Mouse (Mus musculus) bone marrow, adult 2 months (tissue): Measurements from ENCODE around the gene Shisa7.
"Not testable (repeated sequence)": the region's sequence is repeated elsewhere in the genome, so short reads cannot be mapped to it uniquely, and the experiment has no call there.

Experiments used
- CTCF ChIP-seq: fragments of 200-500 bp; IDR thresholded peaks from 2 replicates; pipeline ENCODE4 v1.5.1; 2011; ENCODE audit warnings: low read length, control low read depth; ENCODE audit not compliant: control insufficient read depth, insufficient read depth
- POLR2A ChIP-seq: fragments of 200-500 bp; IDR thresholded peaks from 2 replicates; pipeline ENCODE4 v1.6.1; 2011; ENCODE audit warnings: low read depth, mild to moderate bottlenecking, control low read depth, low read length, borderline replicate concordance; ENCODE audit not compliant: control insufficient read depth

DNA sequence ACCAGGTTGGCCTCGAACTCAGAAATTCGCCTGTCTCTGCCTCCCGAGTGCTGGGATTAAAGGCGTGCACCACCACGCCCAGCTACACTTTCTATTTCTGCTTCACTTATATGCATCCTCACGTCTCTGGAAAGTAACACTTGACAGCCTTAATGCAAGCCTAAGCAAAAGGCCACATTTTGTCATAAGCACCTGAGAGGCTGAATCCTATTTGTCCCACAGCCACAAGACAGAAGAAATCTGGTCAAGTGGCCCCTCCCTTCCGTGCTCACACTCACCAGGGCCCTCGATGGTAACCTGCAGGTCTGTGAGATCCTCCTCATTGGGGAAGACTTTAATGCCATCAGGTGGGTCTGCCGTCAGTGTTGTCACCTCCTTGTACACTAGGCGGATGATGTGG is 33.4 kb downstream of the Shisa7 start:
- TF ChIP-seq CTCF, POLR2A: not testable (repeated sequence)
